Mouse (Mus musculus) thymus, adult 2 months (tissue): Measurements from ENCODE around the gene Ccdc66. TPM values are rescaled to one million over a fixed set of nuclear protein-coding genes. Genes with fewer than 3 reads are reported as not detected.

Experiments
- DNase-seq: peaks from one replicate; pipeline ENCODE4 v3.0.0; 2021
- H3K27ac ChIP-seq: fragments of 200-500 bp; 2 replicates; pipeline ENCODE4 v1.5.1; 2012; ENCODE audit warnings: low read length, control low read depth; ENCODE audit not compliant: control insufficient read depth, insufficient read depth
- H3K27me3 ChIP-seq: fragments of 200-500 bp; 2 replicates; pipeline ENCODE4 v1.6.1; 2012; ENCODE audit warnings: mild to moderate bottlenecking, low read length, moderate library complexity, mixed read lengths; ENCODE audit not compliant: control insufficient read depth, insufficient read depth
- H3K36me3 ChIP-seq: fragments of 200-500 bp; 2 replicates; pipeline ENCODE4 v1.6.1; 2012; ENCODE audit warnings: mild to moderate bottlenecking, low read length, moderate library complexity; ENCODE audit not compliant: control insufficient read depth, insufficient read depth
- H3K4me1 ChIP-seq: fragments of 200-500 bp; replicated peaks from 2 replicates; pipeline ENCODE4 v1.6.1; 2012; ENCODE audit warnings: low read length; ENCODE audit not compliant: control insufficient read depth, insufficient read depth
- H3K4me3 ChIP-seq: fragments of 200-500 bp; 2 replicates; pipeline ENCODE4 v1.5.1; 2012; ENCODE audit warnings: mild to moderate bottlenecking, low read length, control low read depth, moderate library complexity; ENCODE audit not compliant: control insufficient read depth, insufficient read depth
- CTCF ChIP-seq: fragments of 200-500 bp; IDR thresholded peaks from 2 replicates; pipeline ENCODE4 v1.5.1; 2012; ENCODE audit warnings: mild to moderate bottlenecking, control low read depth, low read length, moderate library complexity, borderline replicate concordance; ENCODE audit not compliant: control insufficient read depth, poor library complexity, insufficient read depth; ENCODE audit errors: extremely low read depth
- POLR2A ChIP-seq: fragments of 200-500 bp; IDR thresholded peaks from 2 replicates; pipeline ENCODE4 v1.6.1; 2012; ENCODE audit warnings: mild to moderate bottlenecking, low read length, control low read depth, moderate library complexity; ENCODE audit not compliant: control insufficient read depth, poor library complexity, insufficient read depth; ENCODE audit errors: extremely low read depth
- WGBS: fragments of 180-500 bp; shearing (Covaris S2); methylation state at CpG from one replicate; pipeline ENCODE4 v1.1.7; 2018; 5-methylcytosine and 5-hydroxymethylcytosine counted together
- polyA plus RNA-seq: library from polyadenylated mRNA; depleted of rRNA; stranded (reverse); fragments of >200 nt; gene quantifications from 2 replicates; pipeline ENCODE4 v1.2.3, GENCODE M21; 2012; rRNA removed

Ccdc66 gene
- 2.1 and 3.0 TPM in 2 replicates for polyA plus RNA-seq

GRCm38 (mm10) chr14:27507894-27508643 lies at the start of gene Ccdc66:
Ccdc66 (minus strand) TSS chr14:27508460.
- H3K4me1 ChIP-seq: peaks cover 3% of the 10 kb centered on the region
- TF ChIP-seq POLR2A: peak; percentile 70; the same call in 1 of the 2 replicates
- peak; percentile 34; the same call in 1 of the 2 replicates for TF ChIP-seq CTCF
- under 1% methylated on average over 51 of the region's 51 CpGs for WGBS

GRCm38 (mm10) chr14:27543838-27544426 lies 35.7 kb upstream of the Ccdc66 start:
- 98% methylated on average over 4 of the region's 4 CpGs for WGBS
- Histone ChIP-seq H3K36me3 (no peaks in the 10 kb centered on the region), H3K27ac (no peak overlapping the region), H3K27me3 (no peaks in the 10 kb centered on the region), H3K4me3 (no peak overlapping the region), H3K4me1 (no peaks in the 10 kb centered on the region)
- DNase-seq: no peak
- TF ChIP-seq CTCF (no peak), POLR2A (no peak)

More at GRCm38 (mm10) chr14:27507894-27508643, at the start of gene Ccdc66:
- Histone ChIP-seq H3K4me3 (peak within 1 kb of the TSS; percentile 98), H3K27ac (no peak within 1 kb of the TSS), H3K36me3 (no peaks in the 10 kb centered on the region), H3K27me3 (no peaks in the 10 kb centered on the region)
- peak; percentile 99 for DNase-seq

- H3K27ac ChIP-seq: no peak overlapping the region
- no peaks in the 10 kb centered on the region for H3K4me1 ChIP-seq
- no peaks in the 10 kb centered on the region for H3K27me3 ChIP-seq
- H3K36me3 ChIP-seq: no peaks in the 10 kb centered on the region
- TF ChIP-seq CTCF: no peak
- no peak for TF ChIP-seq POLR2A
- no peak overlapping the region for H3K4me3 ChIP-seq
- whole genome bisulfite sequencing: 91% methylated on average over 3 of the region's 3 CpGs
- DNase-seq: no peak
Measured at GRCm38 (mm10) chr14:27536441-27536840, 28.2 kb upstream of the Ccdc66 start.

- no peak overlapping the region for H3K27ac ChIP-seq
- no peak for DNase-seq
- TF ChIP-seq POLR2A (no peak), CTCF (no peak)
- H3K36me3 ChIP-seq: no peaks in the 10 kb centered on the region
- no peaks in the 10 kb centered on the region for H3K27me3 ChIP-seq
- H3K4me1 ChIP-seq: no peaks in the 10 kb centered on the region
- no peak overlapping the region for H3K4me3 ChIP-seq
Measured at GRCm38 (mm10) chr14:27524541-27524940, 16.3 kb upstream of the Ccdc66 start.

GRCm38 (mm10) chr14:27508644-27509301 lies 513 bp upstream of the Ccdc66 start:
- H3K36me3 ChIP-seq: no peaks in the 10 kb centered on the region
- no peak for DNase-seq
- peaks cover 3% of the 10 kb centered on the region for H3K4me1 ChIP-seq
- H3K27ac ChIP-seq: no peak overlapping the region
- no peak for TF ChIP-seq CTCF
- no peak for TF ChIP-seq POLR2A
- no peaks in the 10 kb centered on the region for H3K27me3 ChIP-seq
- peak overlapping the region; percentile 98 for H3K4me3 ChIP-seq
- WGBS: 43% methylated on average over 15 of the region's 15 CpGs

- Histone ChIP-seq H3K27ac (no peak overlapping the region), H3K4me1 (no peaks in the 10 kb centered on the region), H3K27me3 (no peaks in the 10 kb centered on the region), H3K4me3 (no peak overlapping the region), H3K36me3 (peaks cover 5% of the 10 kb centered on the region)
- 96% methylated on average over 4 of the region's 4 CpGs for WGBS
- TF ChIP-seq POLR2A: no peak
- no peak for TF ChIP-seq CTCF
- DNase-seq: no peak
Measured at GRCm38 (mm10) chr14:27501096-27501495, 7.2 kb downstream of the Ccdc66 start.

GRCm38 (mm10) chr14:27493516-27493915 lies 14.7 kb downstream of the Ccdc66 start:
- Histone ChIP-seq H3K27ac (no peak overlapping the region), H3K4me3 (no peak overlapping the region), H3K36me3 (peaks cover 30% of the 10 kb centered on the region), H3K27me3 (no peaks in the 10 kb centered on the region), H3K4me1 (no peaks in the 10 kb centered on the region)
- 98% methylated on average over 4 of the region's 4 CpGs for WGBS
- DNase-seq: no peak
- TF ChIP-seq CTCF: no peak
- TF ChIP-seq POLR2A: no peak
